Mouse (Mus musculus): ENCODE measurements at regions not wholly inside any gene's neighbourhood (a gene's known extent, or its start where the extent isn't known, plus 50 kb on each side); places are given as distances from the start of the nearest gene placed in this dataset.
"Not testable (repeated sequence)": the region's sequence is repeated elsewhere in the genome, so short reads cannot be mapped to it uniquely, and the experiment has no call there.

DNA sequence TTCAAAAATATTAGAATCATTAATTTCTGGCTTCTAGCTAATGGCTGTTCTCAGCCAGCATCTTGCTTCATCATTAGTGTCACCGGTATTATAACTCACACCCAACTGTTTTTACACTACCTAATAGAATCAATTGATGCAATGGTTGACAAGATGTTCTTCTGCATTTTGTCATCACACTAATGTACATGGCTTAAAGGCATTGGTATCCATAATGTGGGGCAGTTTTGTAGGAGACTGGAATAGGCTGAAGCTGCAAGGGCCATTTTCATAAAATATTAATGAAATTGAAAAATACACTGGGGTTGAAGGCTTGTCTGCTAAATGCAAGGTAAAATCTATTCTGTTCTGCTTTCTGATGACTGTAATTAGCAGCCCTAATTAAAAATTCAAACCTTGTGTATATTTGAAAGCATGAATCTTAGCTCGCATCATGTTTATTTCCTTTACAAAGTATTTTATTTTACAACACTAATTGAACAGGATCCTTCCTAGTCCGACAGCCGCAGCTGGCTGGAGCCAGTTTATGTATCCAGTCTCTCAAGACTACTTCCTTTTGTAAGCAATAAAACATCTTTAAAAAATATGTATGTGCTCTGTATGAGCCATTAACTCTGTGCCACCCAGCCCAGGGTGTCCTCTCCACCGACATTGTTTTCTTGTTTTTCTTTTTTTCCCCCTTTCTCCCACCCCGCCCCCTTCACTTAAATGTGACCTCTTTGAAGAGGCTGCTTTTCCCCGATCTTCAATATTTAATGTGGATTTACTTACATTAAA lies 259.6 kb downstream of the Pou4f1 start:
- no peak for DNase-seq (ENCODE audit: low read depth, low spot score)

DNA sequence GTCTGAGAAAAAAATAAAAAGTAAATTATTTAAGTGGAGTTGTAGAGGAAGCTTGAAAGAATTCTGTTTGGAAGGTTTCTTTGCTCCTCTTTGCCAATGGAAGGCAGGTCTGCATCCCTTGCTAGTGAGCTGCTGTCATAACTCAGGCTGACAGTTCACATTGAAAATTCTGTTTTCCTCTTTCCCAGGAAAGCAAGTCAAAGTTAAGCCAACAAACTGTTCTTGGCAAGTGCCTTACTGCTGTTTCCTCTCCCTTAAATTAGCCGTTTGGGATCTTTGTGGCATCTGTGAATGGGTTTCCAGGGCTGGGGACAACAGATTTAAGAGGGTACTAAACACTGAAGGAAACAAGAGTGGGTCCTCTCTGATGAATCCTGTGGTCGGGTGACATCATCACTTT lies 261.2 kb downstream of the Pou4f1 start:
- no peak for DNase-seq (ENCODE audit: low read depth, low spot score)

DNA sequence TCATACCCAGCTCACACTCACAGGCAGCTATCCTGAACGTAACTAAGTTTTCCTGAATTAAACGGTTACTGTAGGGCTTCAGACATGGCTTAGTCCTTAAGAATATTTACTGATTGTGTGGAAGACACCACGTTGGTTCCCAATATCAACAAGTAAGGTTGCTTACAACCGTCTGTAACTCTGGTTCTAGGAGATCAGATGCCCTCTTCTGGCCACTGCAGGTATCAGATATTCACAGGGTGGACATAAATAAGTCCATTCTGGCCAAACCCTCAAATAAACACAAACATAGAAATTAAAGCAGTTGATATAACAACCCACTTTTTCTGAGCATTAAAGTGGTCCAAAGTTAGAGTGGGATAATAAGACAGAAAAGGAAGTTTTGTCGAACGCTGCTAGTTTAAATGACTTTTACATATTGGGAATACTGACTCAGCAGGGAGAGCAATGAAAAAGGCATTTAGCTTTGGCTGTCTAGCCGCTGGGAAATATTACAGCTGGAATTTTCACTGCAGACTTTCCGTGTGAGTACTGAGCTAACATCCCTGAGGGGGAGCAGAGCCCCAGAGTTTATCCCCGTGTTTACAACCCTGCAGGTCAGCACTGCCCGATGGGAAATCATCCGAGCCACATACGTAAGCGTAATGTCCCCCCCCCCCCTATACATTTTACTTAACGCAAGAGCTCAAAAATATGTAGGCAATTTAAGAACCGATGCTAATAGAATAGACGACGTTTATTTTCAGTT lies 264.4 kb downstream of the Pou4f1 start:
- no peak for DNase-seq (ENCODE audit: low read depth, low spot score)

- DNase-seq (ENCODE audit: low read depth, low spot score): no peak
These were observed 274.6 kb downstream of the Pou4f1 start for GRCm38 (mm10) chr14:104193198-104193597.

GRCm38 (mm10) chr14:104175122-104175521 lies 292.7 kb downstream of the Pou4f1 start:
- no peak for DNase-seq (ENCODE audit: low read depth, low spot score)

DNA sequence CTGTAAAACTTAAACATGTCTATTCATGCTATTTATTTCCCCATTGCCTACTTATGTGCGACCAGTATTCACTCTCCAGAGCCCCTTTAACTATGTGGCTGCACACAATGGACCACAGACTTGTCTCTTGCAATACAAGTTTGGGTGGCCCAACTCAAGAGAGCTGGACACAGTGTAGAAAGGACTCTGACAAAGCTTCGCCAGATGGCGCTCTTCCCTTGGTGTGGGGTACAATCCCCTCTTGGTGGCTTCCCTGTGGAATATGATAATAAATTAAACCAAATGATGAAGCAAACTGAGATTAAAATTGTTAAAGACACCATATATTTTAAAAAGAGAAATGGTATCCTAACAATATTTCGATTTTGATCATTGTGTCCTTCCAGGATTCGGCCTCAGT lies 302.6 kb upstream of the Ednrb start:
- no peak for DNase-seq (ENCODE audit: low read depth, low spot score)

GRCm38 (mm10) chr14:104145395-104145794 lies 301.2 kb upstream of the Ednrb start:
- no peak for DNase-seq (ENCODE audit: low read depth, low spot score)

DNA sequence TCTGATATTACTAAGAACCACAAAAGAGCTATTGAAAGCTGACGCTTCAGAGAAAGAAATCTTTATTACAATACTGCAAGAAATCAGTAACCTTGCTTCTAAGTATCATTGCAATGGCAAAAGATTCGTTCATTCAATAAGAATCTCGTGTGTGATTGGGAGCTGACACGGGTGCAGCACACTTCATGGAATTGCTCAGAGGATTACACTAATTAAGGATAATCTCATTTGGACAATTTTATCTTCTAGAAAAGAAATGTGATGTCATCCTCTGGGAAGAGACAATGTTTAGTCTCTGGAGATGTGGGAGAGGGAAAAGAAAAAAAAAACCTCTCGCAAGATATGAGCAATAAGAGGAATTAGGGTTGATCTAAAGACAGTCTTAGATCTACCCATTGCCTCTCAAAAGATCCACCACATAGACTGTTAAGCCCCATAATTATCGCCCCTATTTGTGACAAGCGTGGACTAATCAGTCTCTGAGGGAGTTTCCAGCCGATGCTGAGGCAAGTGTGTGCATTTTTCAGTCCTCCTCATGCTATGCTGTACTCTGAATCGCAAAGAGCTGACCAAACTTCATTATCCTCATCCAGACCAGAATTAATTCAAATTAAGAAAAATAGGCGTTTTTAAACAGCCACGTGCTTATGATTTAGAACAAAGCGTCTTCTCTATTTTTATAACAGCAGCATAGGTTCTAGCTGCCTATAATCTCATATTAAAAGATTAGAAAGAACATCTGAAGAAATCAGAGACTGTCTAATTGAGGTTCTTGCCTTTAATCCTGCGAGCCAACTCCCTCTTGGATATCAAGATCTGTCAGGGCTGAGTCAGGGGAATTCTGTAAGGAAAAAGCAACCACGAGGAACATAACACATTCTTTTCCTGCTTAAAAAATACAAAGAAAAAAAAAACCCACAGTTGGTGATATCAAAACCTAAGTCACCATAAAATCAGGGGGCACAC lies 271.1 kb upstream of the Ednrb start:
- no peak for DNase-seq (ENCODE audit: low read depth, low spot score)

- no peak for DNase-seq (ENCODE audit: low read depth, low spot score)
These were observed 270.0 kb upstream of the Ednrb start for GRCm38 (mm10) chr14:104114182-104114581.

GRCm38 (mm10) chr14:104113448-104113847 lies 269.2 kb upstream of the Ednrb start:
- no peak for DNase-seq (ENCODE audit: low read depth, low spot score)

DNA sequence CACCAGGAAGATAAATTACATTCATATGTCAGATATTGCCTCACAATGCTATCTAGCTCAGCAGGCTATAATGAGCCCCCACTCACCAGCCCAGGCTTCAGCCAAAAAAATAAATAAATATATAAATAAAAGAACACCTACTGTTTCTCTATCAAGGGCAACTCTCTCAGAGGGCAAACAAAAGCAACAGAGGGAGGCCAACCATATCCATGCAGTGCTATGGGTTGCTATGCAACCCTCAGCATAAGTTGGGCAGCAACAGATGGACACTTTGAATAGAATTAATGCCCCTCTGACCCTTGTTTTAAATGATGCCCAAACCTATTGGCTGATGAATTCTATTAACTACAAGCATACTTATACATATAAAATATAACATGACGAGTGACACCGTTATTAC lies 242.2 kb upstream of the Ednrb start:
- DNase-seq (ENCODE audit: low read depth, low spot score): no peak

GRCm38 (mm10) chr14:104064199-104064598 lies 220.0 kb upstream of the Ednrb start:
- not testable (repeated sequence) for DNase-seq (ENCODE audit: low read depth, low spot score)

DNA sequence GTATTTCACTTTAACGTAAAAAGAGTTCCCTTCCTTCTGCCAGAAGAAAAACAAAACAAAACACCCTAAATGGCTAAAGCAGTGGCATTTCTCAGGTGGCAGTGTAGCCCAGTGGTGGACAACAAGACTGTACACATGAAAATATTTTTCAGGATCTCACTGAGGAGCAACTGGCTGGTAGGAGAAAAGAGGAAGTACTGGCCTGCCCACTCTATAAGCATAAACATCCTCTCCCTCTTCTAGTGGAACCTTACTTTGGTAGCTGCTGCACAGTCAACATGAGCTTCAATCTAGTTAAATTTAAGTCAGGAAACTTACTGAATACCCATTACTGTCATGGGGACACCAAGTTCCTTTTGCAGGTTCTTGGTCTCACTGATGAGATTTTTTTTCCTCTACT lies 209.5 kb upstream of the Ednrb start:
- DNase-seq (ENCODE audit: low read depth, low spot score): no peak

GRCm38 (mm10) chr14:104038628-104039325 lies 194.6 kb upstream of the Ednrb start:
- peak; percentile 66 for DNase-seq (ENCODE audit: low read depth, low spot score)

DNA sequence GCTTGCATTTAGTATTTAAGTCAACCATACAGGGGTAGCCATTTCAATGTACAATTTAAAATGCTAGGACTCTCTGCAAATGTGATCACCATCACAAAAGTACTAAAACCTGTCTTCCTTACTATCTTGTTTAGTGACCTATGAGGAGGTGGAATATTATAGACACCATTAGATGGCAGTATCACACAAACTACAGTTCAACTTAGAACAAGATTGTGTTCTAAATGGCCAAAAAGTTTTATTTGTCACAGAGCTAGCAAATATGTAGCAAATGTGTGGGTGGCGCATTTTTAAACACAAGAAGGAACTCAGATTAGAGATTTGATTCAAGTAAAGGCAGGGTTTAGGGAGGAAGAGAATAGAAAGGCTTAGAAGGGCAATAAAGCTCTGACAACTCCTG lies 189.4 kb upstream of the Ednrb start:
- DNase-seq (ENCODE audit: low read depth, low spot score): peak; percentile 38

- DNase-seq (ENCODE audit: low read depth, low spot score): no peak
These were observed 186.7 kb upstream of the Ednrb start for GRCm38 (mm10) chr14:104030784-104031470.

- no peak for DNase-seq (ENCODE audit: low read depth, low spot score)
These were observed 185.7 kb upstream of the Ednrb start for GRCm38 (mm10) chr14:104029668-104030530.

GRCm38 (mm10) chr14:104027900-104028285 lies 183.7 kb upstream of the Ednrb start:
- no peak for DNase-seq (ENCODE audit: low read depth, low spot score)

- peak; percentile 58 for DNase-seq (ENCODE audit: low read depth, low spot score)
These were observed 183.1 kb upstream of the Ednrb start for GRCm38 (mm10) chr14:104027077-104027899.

All from A20 (cell line).